Mouse (Mus musculus): Measurements from ENCODE around the gene Dkc1. TPM values are rescaled to one million over a fixed set of nuclear protein-coding genes. Genes with fewer than 3 reads are reported as not detected.

Dkc1 gene
- polyA plus RNA-seq (2017; shearing (Covaris generic)), result 152 TPM

GRCm38 (mm10) chrX:75095369-75096162 lies at the start of gene Dkc1:
Dkc1 (plus strand) TSS chrX:75095854.

GRCm38 (mm10) chrX:75084774-75085508 lies 10.7 kb upstream of the Dkc1 start, which contains the start of gene Gab3:
Gab3 (minus strand) TSS chrX:75085458.

DNA sequence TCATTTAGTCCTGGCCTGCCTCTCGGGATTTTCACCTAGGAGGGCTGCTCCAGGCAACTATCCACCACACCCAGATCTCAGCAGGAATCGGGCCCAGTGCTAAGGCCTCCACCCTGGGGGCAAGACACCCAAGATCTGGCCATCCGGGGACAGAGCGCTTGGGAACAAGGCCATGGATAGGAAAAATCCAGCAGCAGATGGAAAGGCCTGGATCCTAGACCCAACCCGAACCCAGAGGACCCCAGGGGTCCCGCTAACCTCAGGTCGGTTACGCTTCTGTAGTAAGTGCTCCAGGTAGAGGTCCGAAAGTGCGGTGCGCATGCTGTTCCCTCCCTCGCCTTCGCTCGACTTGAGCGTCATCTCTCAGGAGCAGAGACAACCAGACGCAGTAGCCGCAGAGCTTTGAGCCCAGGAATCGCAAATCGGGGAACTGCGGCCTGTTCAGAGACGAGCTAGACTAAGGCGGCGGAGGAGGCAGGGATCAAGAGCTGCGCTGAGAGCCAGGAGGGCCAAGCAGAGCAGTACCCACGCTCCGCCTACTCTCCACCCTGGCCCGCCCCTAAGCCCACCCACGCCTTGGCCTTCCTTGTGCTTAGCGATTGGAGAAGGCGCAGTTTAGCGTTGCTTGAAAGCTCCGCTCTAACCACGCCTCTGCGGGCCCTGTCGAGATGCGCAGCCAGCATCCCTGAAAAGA lies 35.0 kb downstream of the Dkc1 start, which contains the start of gene Mpp1:
Mpp1 (minus strand) TSS at position 550 of the 694 bp plus-strand sequence.

Other genes with a start within 250 kb of the Dkc1 start
- gene Gab3, start 10.4 kb upstream of the Dkc1 start, polyA plus RNA-seq (2017; shearing (Covaris generic)), result 16.1 TPM
- gene Mpp1, start 35.2 kb downstream of the Dkc1 start, polyA plus RNA-seq (2017; shearing (Covaris generic)), result 150 TPM
- not detected for gene Smim9, start 67.9 kb downstream of the Dkc1 start, polyA plus RNA-seq (2017; shearing (Covaris generic))

Measured in CD4-positive, CD25-positive, alpha-beta regulatory T cell, adult 9 weeks (primary cell).